Mouse (Mus musculus): ENCODE data around the gene Prg2. TPM values are rescaled to one million over a fixed set of nuclear protein-coding genes. Genes with fewer than 3 reads are reported as not detected.
A peak's percentile ranks its signal among the peaks of the same experiment; 100 is the strongest.

Prg2 gene
- polyA plus RNA-seq, 1 experiment from 2014 or later = not detected

GRCm38 (mm10) chr2:84941795-84942194 lies 38.5 kb upstream of the Prg2 start:
- no peak for ATAC-seq
- H3K27me3 ChIP-seq = no peaks in the 10 kb centered on the region
- ChIA-PET POLR2A (no interaction called here), CTCF (interaction anchor here (1.1 kb wide), 1 partner anchor 15 kb away, joined by 3 read pairs; no protein-coding TSS in a partner anchor)
- in situ Hi-C loops (cut with MboI; ENCODE audit: low pct_unique_long_range_greater_than_20kb) = no loop called here
- no peak for TF ChIP-seq CTCF (IDR thresholded peaks at IDR 0.05)
- no peak for DNase-seq (ENCODE audit: low read depth, low spot score)

DNA sequence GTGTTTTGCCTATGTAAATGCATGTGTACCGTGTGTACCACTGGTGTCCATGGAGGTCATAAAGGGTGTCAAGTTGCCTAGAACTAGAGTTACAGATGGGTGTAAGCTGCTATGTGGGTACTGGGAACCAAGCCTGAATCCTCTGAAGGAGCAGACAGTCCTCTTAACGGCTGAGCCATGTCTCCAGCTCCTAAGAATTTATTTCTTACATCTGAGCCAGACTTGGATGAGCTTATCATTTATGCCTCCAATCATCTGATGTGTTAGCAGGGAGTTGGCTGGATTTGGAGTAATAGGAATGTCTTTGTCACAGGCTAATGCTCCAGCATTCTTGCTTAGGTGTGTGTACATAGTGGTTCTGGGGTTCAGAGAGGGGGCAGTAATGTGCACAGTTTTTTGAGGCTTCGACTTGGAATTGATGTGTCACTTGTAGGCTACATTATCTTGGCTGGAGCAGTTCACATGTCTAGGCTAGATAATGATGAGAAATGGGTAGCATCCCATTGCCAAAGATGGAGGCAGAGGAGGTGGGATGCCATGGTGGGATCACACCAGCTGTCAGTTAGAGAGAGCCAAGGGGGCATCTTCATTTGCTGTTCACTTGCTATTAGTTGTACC lies 33.0 kb upstream of the Prg2 start:
- POLR2A ChIA-PET = no interaction called here
- ATAC-seq (no peak), DNase-seq (ENCODE audit: low read depth, low spot score) (no peak)
- no peaks in the 10 kb centered on the region for H3K27me3 ChIP-seq
- in situ Hi-C loops (cut with MboI; ENCODE audit: low pct_unique_long_range_greater_than_20kb) = no loop called here
- CTCF ChIA-PET = interaction anchor here (1.0 kb wide), 1 partner anchor 9 kb away, joined by 3 read pairs; no protein-coding TSS in a partner anchor
- no peak for TF ChIP-seq CTCF (IDR thresholded peaks at IDR 0.05)

GRCm38 (mm10) chr2:84948252-84948651 lies 32.0 kb upstream of the Prg2 start:
- DNase-seq (ENCODE audit: low read depth, low spot score) (no peak), ATAC-seq (no peak)
- H3K27me3 ChIP-seq = no peaks in the 10 kb centered on the region
- CTCF ChIA-PET = interaction anchor here (0.9 kb wide), 1 partner anchor 16 kb away, joined by 4 read pairs; no protein-coding TSS in a partner anchor
- in situ Hi-C loops (cut with MboI; ENCODE audit: low pct_unique_long_range_greater_than_20kb) = no loop called here
- no peak for TF ChIP-seq CTCF (IDR thresholded peaks at IDR 0.05)
- POLR2A ChIA-PET = no interaction called here

- POLR2A ChIA-PET = no interaction called here
- DNase-seq (ENCODE audit: low read depth, low spot score) = no peak
- no peak for ATAC-seq
- no peak for TF ChIP-seq CTCF (IDR thresholded peaks at IDR 0.05)
- CTCF ChIA-PET = interaction anchor here (0.9 kb wide), 1 partner anchor 16 kb away, joined by 4 read pairs; no protein-coding TSS in a partner anchor
- H3K27me3 ChIP-seq = no peaks in the 10 kb centered on the region
- in situ Hi-C loops (cut with MboI; ENCODE audit: low pct_unique_long_range_greater_than_20kb) = no loop called here
Measured at GRCm38 (mm10) chr2:84948721-84949120, 31.5 kb upstream of the Prg2 start.

DNA sequence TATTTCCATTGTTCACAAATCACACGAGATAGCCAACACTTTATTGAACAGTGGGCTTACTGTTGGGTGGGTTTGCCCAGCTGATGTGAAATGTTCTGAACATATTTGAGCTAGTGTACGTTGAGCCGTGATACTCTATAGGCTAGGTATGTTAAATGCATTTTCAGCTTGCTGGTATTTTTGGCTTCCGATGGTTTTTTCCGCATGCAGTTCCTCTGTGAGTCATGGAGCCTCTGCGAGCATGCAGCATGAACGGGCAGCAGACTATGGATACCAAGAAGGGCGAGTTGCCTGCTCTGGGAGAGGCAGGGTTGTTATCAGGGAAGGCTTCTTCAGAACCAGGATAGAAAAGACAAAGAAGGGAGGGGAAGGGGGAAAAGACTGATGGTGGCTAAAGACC lies 29.2 kb upstream of the Prg2 start:
- ChIA-PET POLR2A (no interaction called here), CTCF (interaction anchor here (1.5 kb wide), 1 partner anchor 10 kb away, joined by 3 read pairs; no protein-coding TSS in a partner anchor)
- DNase-seq (ENCODE audit: low read depth, low spot score) (no peak), ATAC-seq (no peak)
- in situ Hi-C loops (cut with MboI; ENCODE audit: low pct_unique_long_range_greater_than_20kb) = no loop called here
- no peak for TF ChIP-seq CTCF (IDR thresholded peaks at IDR 0.05)
- no peaks in the 10 kb centered on the region for H3K27me3 ChIP-seq

DNA sequence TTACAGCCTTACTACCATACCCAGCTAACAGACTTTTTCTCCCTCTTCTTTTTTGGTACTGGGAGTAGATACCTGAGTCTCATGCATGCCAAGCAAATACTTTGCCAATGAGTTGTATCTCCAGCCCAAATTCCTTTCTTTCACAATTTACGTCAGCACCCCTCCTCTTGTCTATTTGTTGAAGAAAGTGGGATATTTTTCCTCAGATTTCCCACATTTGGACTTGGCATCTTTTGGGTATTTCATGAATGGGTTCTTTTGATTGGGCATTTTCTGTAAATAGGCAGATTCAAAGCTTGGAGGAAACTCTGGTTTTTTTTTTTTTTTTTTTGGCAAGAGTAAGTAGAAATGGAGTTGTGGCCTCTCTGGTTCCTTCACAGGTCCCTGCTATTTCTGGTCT lies 28.0 kb upstream of the Prg2 start:
- POLR2A ChIA-PET = no interaction called here
- CTCF ChIA-PET = interaction anchor here (1.5 kb wide), 1 partner anchor 11 kb away, joined by 3 read pairs; no protein-coding TSS in a partner anchor
- ATAC-seq = no peak
- in situ Hi-C loops (cut with MboI; ENCODE audit: low pct_unique_long_range_greater_than_20kb) = no loop called here
- DNase-seq (ENCODE audit: low read depth, low spot score) = no peak
- no peaks in the 10 kb centered on the region for H3K27me3 ChIP-seq
- TF ChIP-seq CTCF (IDR thresholded peaks at IDR 0.05) = no peak

DNA sequence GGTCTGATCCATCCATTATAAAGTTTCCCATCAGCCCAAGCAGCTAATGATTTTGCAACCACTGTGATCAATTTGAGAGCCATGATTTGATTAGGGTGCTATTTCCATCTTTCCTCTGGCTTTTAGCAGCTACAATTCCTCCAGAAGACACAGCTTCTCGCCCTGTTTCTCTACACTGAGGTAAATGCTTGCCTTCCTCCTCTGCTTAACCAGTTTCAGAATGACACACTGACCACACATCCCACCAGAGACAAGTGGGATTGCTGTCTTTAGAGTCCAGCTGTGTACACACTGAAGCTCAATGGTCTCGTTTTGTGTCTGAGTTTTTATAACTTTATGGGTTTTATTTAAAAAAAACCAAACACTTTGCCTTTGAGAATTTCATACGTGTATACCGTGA lies 27.6 kb upstream of the Prg2 start:
- no peak for DNase-seq (ENCODE audit: low read depth, low spot score)
- TF ChIP-seq CTCF (IDR thresholded peaks at IDR 0.05) = no peak
- ATAC-seq = no peak
- ChIA-PET POLR2A (no interaction called here), CTCF (interaction anchor here (1.5 kb wide), 1 partner anchor 12 kb away, joined by 3 read pairs; no protein-coding TSS in a partner anchor)
- in situ Hi-C loops (cut with MboI; ENCODE audit: low pct_unique_long_range_greater_than_20kb) = no loop called here
- H3K27me3 ChIP-seq = no peaks in the 10 kb centered on the region

- no peaks in the 10 kb centered on the region for H3K27me3 ChIP-seq
- DNase-seq (ENCODE audit: low read depth, low spot score) (no peak), ATAC-seq (no peak)
- ChIA-PET POLR2A (interaction anchor here (0.6 kb wide), 1 partner anchor 1618 kb away, joined by 3 read pairs; no protein-coding TSS in a partner anchor), CTCF (interaction anchor here (0.7 to 1.8 kb wide), 3 partner anchors 9 to 52 kb away, joined by 3 to 6 read pairs (median 3); no protein-coding TSS in a partner anchor)
- TF ChIP-seq CTCF (IDR thresholded peaks at IDR 0.05) = no peak
- in situ Hi-C loops (cut with MboI; ENCODE audit: low pct_unique_long_range_greater_than_20kb) = no loop called here
Measured at GRCm38 (mm10) chr2:84955435-84955834, 24.8 kb upstream of the Prg2 start.

GRCm38 (mm10) chr2:84956274-84956673 lies 24.0 kb upstream of the Prg2 start:
- POLR2A ChIA-PET = no interaction called here

GRCm38 (mm10) chr2:84958588-84959264 lies 21.5 kb upstream of the Prg2 start:
- TF ChIP-seq CTCF (IDR thresholded peaks at IDR 0.05) = no peak
- H3K27me3 ChIP-seq = no peaks in the 10 kb centered on the region
- DNase-seq (ENCODE audit: low read depth, low spot score) (no peak), ATAC-seq (no peak)
- POLR2A ChIA-PET = no interaction called here
- CTCF ChIA-PET = no interaction called here
- in situ Hi-C loops (cut with MboI; ENCODE audit: low pct_unique_long_range_greater_than_20kb) = no loop called here

More at GRCm38 (mm10) chr2:84956274-84956673, 24.0 kb upstream of the Prg2 start:
- TF ChIP-seq CTCF (IDR thresholded peaks at IDR 0.05) = peak; percentile 89
- ATAC-seq (no peak), DNase-seq (ENCODE audit: low read depth, low spot score) (no peak)
- no peaks in the 10 kb centered on the region for H3K27me3 ChIP-seq
- CTCF ChIA-PET = interaction anchor here (0.7 to 1.8 kb wide), 7 partner anchors 10 to 51 kb away, joined by 3 to 6 read pairs (median 3); no protein-coding TSS in a partner anchor
- in situ Hi-C loops (cut with MboI; ENCODE audit: low pct_unique_long_range_greater_than_20kb) = no loop called here

DNA sequence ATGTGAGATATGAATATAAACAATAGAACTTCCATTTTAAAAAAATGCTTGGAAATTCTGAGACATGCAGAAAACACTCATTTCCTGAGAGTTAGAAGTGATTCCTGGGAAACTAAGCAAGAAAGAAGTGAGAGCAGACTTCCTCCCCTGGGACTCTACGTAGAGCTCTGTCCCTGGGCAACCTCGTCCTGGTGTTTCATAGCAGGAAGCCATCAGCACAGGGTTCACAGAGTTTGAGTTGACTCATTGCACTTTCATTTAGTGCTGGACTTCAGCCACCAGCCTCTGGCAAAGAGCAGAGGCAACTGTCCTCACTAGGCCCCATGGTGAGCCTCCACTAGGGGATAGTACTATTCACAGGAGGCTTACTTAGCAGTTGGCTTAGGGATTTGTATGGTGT lies 19.0 kb upstream of the Prg2 start:
- ChIA-PET POLR2A (interaction anchor here (0.7 kb wide), 1 partner anchor 51 kb away, joined by 3 read pairs; no protein-coding TSS in a partner anchor), CTCF (no interaction called here)
- no peak for TF ChIP-seq CTCF (IDR thresholded peaks at IDR 0.05)
- ATAC-seq (no peak), DNase-seq (ENCODE audit: low read depth, low spot score) (no peak)
- no peaks in the 10 kb centered on the region for H3K27me3 ChIP-seq
- in situ Hi-C loops (cut with MboI; ENCODE audit: low pct_unique_long_range_greater_than_20kb) = no loop called here
